Mouse (Mus musculus) liver, embryonic 16.5 days (tissue): ENCODE measurements at regions not wholly inside any gene's neighbourhood (a gene's known extent, or its start where the extent isn't known, plus 50 kb on each side); places are given as distances from the start of the nearest gene placed in this dataset.

Experiments used
- ATAC-seq: fragments of 200-750 bp; cut with Nextera tagmentation; 2 replicates; pipeline ENCODE4 v1.8.0; 2017; ENCODE audit warnings: low read depth, mild to moderate bottlenecking, moderate number of reproducible peaks, moderate library complexity
- H3K27ac ChIP-seq: fragments of 300-500 bp; sonication (generic); 2 replicates; pipeline ENCODE4 v1.5.1; 2014; ENCODE audit warnings: mild to moderate bottlenecking, low read length
- H3K27me3 ChIP-seq: fragments of 300-500 bp; sonication (generic); 2 replicates; pipeline ENCODE4 v1.6.1; 2014; ENCODE audit warnings: low read depth, low read length, mixed read lengths; ENCODE audit not compliant: control insufficient read depth, insufficient read depth
- H3K36me3 ChIP-seq: fragments of 300-500 bp; sonication (generic); 2 replicates; pipeline ENCODE4 v1.6.1; 2014; ENCODE audit warnings: mild to moderate bottlenecking; ENCODE audit not compliant: control insufficient read depth, insufficient read depth
- H3K4me1 ChIP-seq: fragments of 300-500 bp; sonication (generic); 2 replicates; pipeline ENCODE4 v1.6.1; 2014; ENCODE audit warnings: low read depth, low read length, mixed read lengths; ENCODE audit not compliant: control insufficient read depth
- H3K4me2 ChIP-seq: fragments of 300-500 bp; sonication (generic); 2 replicates; pipeline ENCODE4 v1.6.1; 2014; ENCODE audit warnings: low read depth, low read length, mixed read lengths
- H3K4me3 ChIP-seq: fragments of 300-500 bp; sonication (generic); 2 replicates; pipeline ENCODE4 v1.5.1; 2014; ENCODE audit warnings: low read depth, mild to moderate bottlenecking, low read length
- H3K9ac ChIP-seq: fragments of 300-500 bp; sonication (generic); 2 replicates; pipeline ENCODE4 v1.6.1; 2014; ENCODE audit warnings: low read depth, low read length
- H3K9me3 ChIP-seq: fragments of 300-500 bp; sonication (generic); replicated peaks from 2 replicates; pipeline ENCODE4 v1.6.1; 2016; ENCODE audit warnings: low read length; ENCODE audit not compliant: control insufficient read depth
- WGBS: fragments of 180-500 bp; shearing (Covaris S2); extraction: QIAGEN DNeasy Blood & Tissue Kit; methylation state at CpG from one replicate; pipeline ENCODE4 v1.1.7; 2014; ENCODE audit not compliant: insufficient replicate concordance; 5-methylcytosine and 5-hydroxymethylcytosine counted together

GRCm38 (mm10) chr2:161165495-161165894, 56.6 kb upstream of the Chd6 start:
- 48% methylated on average over 3 of the region's 3 CpGs for WGBS
- ATAC-seq: no peak

GRCm38 (mm10) chr2:161164320-161164719, 55.4 kb upstream of the Chd6 start:
- WGBS: 29% methylated on average over 5 of the region's 5 CpGs
- Histone ChIP-seq H3K9me3 (no peaks in the 10 kb centered on the region), H3K36me3 (no peaks in the 10 kb centered on the region), H3K4me3 (no peak overlapping the region), H3K4me1 (no peaks in the 10 kb centered on the region), H3K4me2 (no peak overlapping the region), H3K27me3 (no peaks in the 10 kb centered on the region), H3K27ac (no peak overlapping the region), H3K9ac (no peak overlapping the region)
- ATAC-seq: no peak

More at GRCm38 (mm10) chr2:161165495-161165894, 56.6 kb upstream of the Chd6 start:
- no peaks in the 10 kb centered on the region for H3K36me3 ChIP-seq
- no peak overlapping the region for H3K4me2 ChIP-seq
- H3K4me1 ChIP-seq: no peaks in the 10 kb centered on the region
- H3K9me3 ChIP-seq: no peaks in the 10 kb centered on the region
- no peak overlapping the region for H3K4me3 ChIP-seq
- no peak overlapping the region for H3K9ac ChIP-seq
- no peaks in the 10 kb centered on the region for H3K27me3 ChIP-seq
- H3K27ac ChIP-seq: no peak overlapping the region
